Mouse (Mus musculus) bone marrow, adult 2 months (tissue): ENCODE data around the gene Arpc5l. TPM values are rescaled to one million over a fixed set of nuclear protein-coding genes. Genes with fewer than 3 reads are reported as not detected.

ENCODE experiments used
- H3K27ac ChIP-seq: fragments of 200-500 bp; 2 replicates; pipeline ENCODE4 v1.5.1; 2012; ENCODE audit warnings: low read depth, mild to moderate bottlenecking, control low read depth, inconsistent platforms, low read length; ENCODE audit not compliant: control insufficient read depth, poor library complexity, insufficient read depth
- H3K4me1 ChIP-seq: fragments of 200-500 bp; 2 replicates; pipeline ENCODE4 v1.6.1; 2011; ENCODE audit warnings: low read length; ENCODE audit not compliant: control insufficient read depth, insufficient read depth
- H3K4me3 ChIP-seq: fragments of 200-500 bp; replicated peaks from 2 replicates; pipeline ENCODE3; 2011; ENCODE audit warnings: mild to moderate bottlenecking, low read depth, low read length, control low read depth; ENCODE audit not compliant: control insufficient read depth
- CTCF ChIP-seq: fragments of 200-500 bp; IDR thresholded peaks from 2 replicates; pipeline ENCODE4 v1.5.1; 2011; ENCODE audit warnings: low read length, control low read depth; ENCODE audit not compliant: control insufficient read depth, insufficient read depth
- POLR2A ChIP-seq: fragments of 200-500 bp; IDR thresholded peaks from 2 replicates; pipeline ENCODE4 v1.6.1; 2011; ENCODE audit warnings: low read depth, mild to moderate bottlenecking, control low read depth, low read length, borderline replicate concordance; ENCODE audit not compliant: control insufficient read depth
- WGBS: fragments of 180-500 bp; shearing (Covaris S2); methylation state at CpG from one replicate; pipeline ENCODE4 v1.1.7; 2018; 5-methylcytosine and 5-hydroxymethylcytosine counted together
- polyA plus RNA-seq: library from polyadenylated mRNA; stranded (reverse); fragments of >200 nt; gene quantifications from 2 replicates; pipeline ENCODE4 v1.2.4, GENCODE M21; 2011; ENCODE audit warnings: low replicate concordance; ENCODE audit not compliant: missing spikeins, insufficient read depth, insufficient read length

The Arpc5l gene
- polyA plus RNA-seq, 1 experiment = 71.5 TPM

DNA sequence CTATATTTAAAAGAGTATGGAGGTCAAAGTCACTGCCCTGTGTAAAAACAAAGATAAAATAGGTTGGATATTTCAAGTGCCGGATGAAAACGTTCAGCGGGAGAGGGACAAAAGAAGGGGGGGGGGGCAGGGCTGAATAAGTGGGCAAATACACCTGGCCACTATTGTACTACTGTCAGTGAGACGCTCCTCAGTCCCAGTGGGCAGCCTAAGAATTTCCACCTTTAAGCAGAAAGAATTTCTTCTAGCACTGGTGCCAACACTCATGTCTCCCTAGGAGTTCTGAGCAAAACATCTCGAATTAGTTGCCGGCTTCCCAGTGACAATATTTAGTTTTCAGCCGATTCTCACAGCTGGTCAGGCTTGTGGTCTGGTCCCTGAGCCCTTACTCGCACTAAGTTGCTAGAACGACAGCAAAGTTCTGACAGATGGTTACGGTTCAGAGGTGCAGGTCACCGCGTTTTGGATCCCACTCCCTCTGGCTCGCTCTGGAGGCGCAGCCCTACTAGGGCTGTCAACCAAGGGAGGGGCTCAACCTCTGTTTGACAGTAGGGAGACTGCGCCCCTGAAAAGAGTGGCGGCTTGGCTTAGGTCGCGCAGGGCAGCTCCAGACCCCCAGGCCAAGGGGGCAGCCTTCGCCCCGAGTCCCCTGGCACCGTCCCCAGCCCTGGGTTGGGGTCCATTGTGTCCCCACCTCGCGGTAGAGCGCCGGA, 59.7 kb downstream of the Arpc5l start:
- no peak for TF ChIP-seq CTCF
- TF ChIP-seq POLR2A = no peak
- peak overlapping the region; percentile 90 for H3K27ac ChIP-seq
- peak overlapping the region; percentile 78 for H3K4me3 ChIP-seq
- H3K4me1 ChIP-seq = no peaks in the 10 kb centered on the region
- 4% methylated on average over 25 of the region's 25 CpGs for WGBS

Other genes with a start within 250 kb of the Arpc5l start
- gene Nr6a1, start 77.7 kb upstream of the Arpc5l start, polyA plus RNA-seq = 2.3 and 4.3 TPM in 2 replicates
- gene Olfml2a, start 73.4 kb upstream of the Arpc5l start, polyA plus RNA-seq = 0.92 and 1.9 TPM in 2 replicates
- gene Wdr38, start 7.9 kb upstream of the Arpc5l start, polyA plus RNA-seq = 1.4 and 2.0 TPM in 2 replicates
- 129 and 218 TPM in 2 replicates for gene Rpl35, start 276 bp downstream of the Arpc5l start, polyA plus RNA-seq
- gene Golga1, start 60.2 kb downstream of the Arpc5l start, polyA plus RNA-seq = 16.5 and 23.6 TPM in 2 replicates
- gene Scai, start 185.4 kb downstream of the Arpc5l start, polyA plus RNA-seq = 5.9 and 7.1 TPM in 2 replicates
- 40.6 and 51.6 TPM in 2 replicates for gene Ppp6c, start 221.1 kb downstream of the Arpc5l start, polyA plus RNA-seq